Mouse (Mus musculus) limb, embryonic 14.5 days (tissue): ENCODE data around the gene Tbc1d4. TPM values are rescaled to one million over a fixed set of nuclear protein-coding genes. Genes with fewer than 3 reads are reported as not detected.

Source experiments
- ATAC-seq: fragments of 200-750 bp; cut with Nextera tagmentation; 2 replicates; pipeline ENCODE4 v1.8.0; 2017; ENCODE audit warnings: low read depth, moderate number of reproducible peaks, moderate TSS enrichment; ENCODE audit not compliant: low FRiP score
- DNase-seq: peaks from one replicate; pipeline ENCODE4 v3.0.0-alpha.2; 2015; ENCODE audit warnings: low spot score
- H3K27ac ChIP-seq: fragments of 300-500 bp; sonication (generic); replicated peaks from 2 replicates; pipeline ENCODE4 v1.5.1; 2014; ENCODE audit warnings: low read depth, mild to moderate bottlenecking, low read length, moderate library complexity, mixed read lengths
- H3K27me3 ChIP-seq: fragments of 300-500 bp; sonication (generic); 2 replicates; pipeline ENCODE4 v1.6.1; 2014; ENCODE audit warnings: low read length, mixed read lengths; ENCODE audit not compliant: control insufficient read depth, insufficient read depth
- H3K36me3 ChIP-seq: fragments of 300-500 bp; sonication (generic); 2 replicates; pipeline ENCODE4 v1.6.1; 2014; ENCODE audit warnings: mild to moderate bottlenecking, low read length, moderate library complexity, mixed read lengths; ENCODE audit not compliant: control insufficient read depth, insufficient read depth
- H3K4me1 ChIP-seq: fragments of 300-500 bp; sonication (generic); 2 replicates; pipeline ENCODE4 v1.6.1; 2014; ENCODE audit warnings: antibody characterized with exemption, low read length, mixed read lengths; ENCODE audit not compliant: control insufficient read depth, insufficient read depth
- H3K4me2 ChIP-seq: fragments of 300-500 bp; sonication (generic); replicated peaks from 2 replicates; pipeline ENCODE4 v1.6.1; 2014; ENCODE audit warnings: low read depth, mild to moderate bottlenecking, low read length, moderate library complexity; ENCODE audit not compliant: severe bottlenecking
- H3K4me3 ChIP-seq: fragments of 300-500 bp; sonication (generic); replicated peaks from 2 replicates; pipeline ENCODE4 v1.5.1; 2014; ENCODE audit warnings: low read length
- H3K9ac ChIP-seq: fragments of 300-500 bp; sonication (generic); 2 replicates; pipeline ENCODE4 v1.6.1; 2014; ENCODE audit warnings: mild to moderate bottlenecking, low read depth, low read length, moderate library complexity; ENCODE audit not compliant: severe bottlenecking
- H3K9me3 ChIP-seq: fragments of 300-500 bp; sonication (generic); 2 replicates; pipeline ENCODE4 v1.6.1; 2016; ENCODE audit warnings: low read length; ENCODE audit not compliant: control insufficient read depth
- POLR2A ChIP-seq: fragments of 200-500 bp; IDR thresholded peaks from 2 replicates; pipeline ENCODE4 v1.8.0; 2012; ENCODE audit warnings: inconsistent platforms, mild to moderate bottlenecking, moderate library complexity, borderline replicate concordance; ENCODE audit not compliant: insufficient read depth, insufficient read length; ENCODE audit errors: extremely low read depth
- WGBS: fragments of 180-500 bp; shearing (Covaris S2); extraction: QIAGEN DNeasy Blood & Tissue Kit; methylation state at CpG from one replicate; pipeline ENCODE4 v1.1.7; 2014; 5-methylcytosine and 5-hydroxymethylcytosine counted together
- polyA plus RNA-seq, 2 experiments: library from polyadenylated mRNA; depleted of rRNA in 1 of 2; stranded (reverse) in 1 of 2; unstranded in 1 of 2; fragments of >200 nt; fragmentation: Nextera tagmentation in 1 of 2; extraction: Ambion mirVana in 1 of 2; gene quantifications; 2 replicates each; pipeline versions ENCODE4 v1.2.1 to v1.2.3; 2012 to 2014

The Tbc1d4 gene
- polyA plus RNA-seq, 2 experiments: 11.9 to 12.6 TPM

DNA sequence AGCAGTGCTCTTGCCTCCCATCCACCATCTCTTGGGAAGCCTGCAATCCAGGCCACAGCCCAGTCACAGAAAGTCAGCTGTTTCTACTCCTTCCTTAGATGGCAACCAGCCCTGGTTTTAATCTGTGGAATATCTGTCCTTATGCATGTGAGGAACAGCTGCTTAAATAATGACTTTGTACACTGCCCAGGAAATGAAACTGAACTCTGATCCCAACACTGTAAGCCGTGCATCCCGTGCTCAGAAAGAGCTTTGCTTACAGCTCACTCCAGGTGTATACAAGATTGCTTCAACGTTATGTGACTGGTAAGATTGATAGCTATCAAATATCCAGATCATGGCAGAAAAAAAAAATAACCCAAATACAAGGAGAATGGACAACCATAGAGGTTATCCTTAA is 143.1 kb downstream of the Tbc1d4 start:
- no peaks in the 10 kb centered on the region for H3K9me3 ChIP-seq
- H3K36me3 ChIP-seq: no peaks in the 10 kb centered on the region
- H3K9ac ChIP-seq: no peak overlapping the region
- H3K4me1 ChIP-seq: peaks cover 8% of the 10 kb centered on the region
- ATAC-seq (no peak), DNase-seq (no peak)
- TF ChIP-seq POLR2A: no peak
- WGBS: 43% methylated on average over 3 of the region's 3 CpGs
- H3K4me2 ChIP-seq: no peak overlapping the region
- no peaks in the 10 kb centered on the region for H3K27me3 ChIP-seq
- no peak overlapping the region for H3K27ac ChIP-seq
- H3K4me3 ChIP-seq: no peak overlapping the region

DNA sequence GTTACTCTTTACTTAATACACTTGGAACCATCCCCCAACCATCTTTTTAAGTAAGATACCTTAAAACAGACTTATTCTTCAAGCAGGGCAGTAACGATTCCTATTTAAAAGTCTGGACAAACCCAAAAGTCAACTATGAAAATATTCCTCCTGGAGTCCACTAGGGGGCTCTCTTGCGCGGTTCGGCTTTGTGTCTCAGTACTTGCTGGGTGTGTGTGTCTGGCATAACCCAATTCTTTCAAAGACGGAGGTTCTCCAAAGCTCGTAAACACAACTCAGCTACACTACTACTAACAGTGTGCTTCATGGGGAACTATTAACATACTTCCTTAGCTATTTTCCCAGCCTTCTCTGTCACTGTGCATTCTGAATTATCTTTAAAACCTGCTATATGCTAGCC is 148.2 kb downstream of the Tbc1d4 start:
- TF ChIP-seq POLR2A: no peak
- no peaks in the 10 kb centered on the region for H3K27me3 ChIP-seq
- no peak overlapping the region for H3K4me2 ChIP-seq
- WGBS: 18% methylated on average over 6 of the region's 6 CpGs
- no peak overlapping the region for H3K27ac ChIP-seq
- no peak overlapping the region for H3K4me3 ChIP-seq
- no peaks in the 10 kb centered on the region for H3K36me3 ChIP-seq
- DNase-seq (peak; percentile 61), ATAC-seq (no peak; the same call in 1 of the 2 replicates)
- no peak overlapping the region for H3K9ac ChIP-seq
- H3K9me3 ChIP-seq: no peaks in the 10 kb centered on the region
- no peaks in the 10 kb centered on the region for H3K4me1 ChIP-seq

GRCm38 (mm10) chr14:101452915-101453314 is 156.1 kb downstream of the Tbc1d4 start:
- H3K9me3 ChIP-seq: no peaks in the 10 kb centered on the region
- H3K9ac ChIP-seq: no peak overlapping the region
- no peak overlapping the region for H3K4me3 ChIP-seq
- TF ChIP-seq POLR2A: no peak
- WGBS: 81% methylated on average over 6 of the region's 6 CpGs
- H3K36me3 ChIP-seq: 0 out of 2 replicates have a peak, but pooled peaks cover 8% of the 10 kb centered on the region
- DNase-seq: no peak
- ATAC-seq: no peak
- H3K27ac ChIP-seq: no peak overlapping the region
- no peak overlapping the region for H3K4me2 ChIP-seq
- H3K27me3 ChIP-seq: no peaks in the 10 kb centered on the region
- no peaks in the 10 kb centered on the region for H3K4me1 ChIP-seq

- no peak overlapping the region for H3K4me3 ChIP-seq
- no peaks in the 10 kb centered on the region for H3K4me1 ChIP-seq
- no peaks in the 10 kb centered on the region for H3K9me3 ChIP-seq
- H3K9ac ChIP-seq: no peak overlapping the region
- H3K4me2 ChIP-seq: no peak overlapping the region
- DNase-seq (no peak), ATAC-seq (no peak)
- no peak for TF ChIP-seq POLR2A
- no peak overlapping the region for H3K27ac ChIP-seq
- no peaks in the 10 kb centered on the region for H3K27me3 ChIP-seq
- peaks cover 15% of the 10 kb centered on the region; the same call in 1 of the 2 replicates for H3K36me3 ChIP-seq
- whole genome bisulfite sequencing: 90% methylated on average over 4 of the region's 4 CpGs
Observed at GRCm38 (mm10) chr14:101447857-101448256, 161.1 kb downstream of the Tbc1d4 start.

DNA sequence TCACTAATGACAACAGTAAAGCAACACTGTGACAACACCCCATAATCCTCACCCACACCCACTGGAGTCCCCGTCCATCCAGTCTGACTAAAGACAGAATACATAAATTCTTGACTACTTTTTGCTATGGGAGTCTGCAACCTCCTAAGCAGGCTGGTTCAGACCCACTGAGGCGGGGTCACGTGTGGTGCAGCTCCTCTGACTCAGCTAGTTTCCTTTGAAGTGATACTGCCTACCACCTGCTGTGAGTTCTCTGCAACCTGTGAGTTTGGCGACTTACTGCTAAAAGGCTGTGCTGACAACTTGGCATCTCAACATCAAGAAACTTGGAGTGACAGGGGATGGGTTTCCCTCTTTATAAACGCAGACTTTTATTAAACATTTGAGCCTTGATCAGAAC is 163.8 kb downstream of the Tbc1d4 start:
- no peak for DNase-seq
- H3K36me3 ChIP-seq: peaks cover 11% of the 10 kb centered on the region; the same call in 1 of the 2 replicates
- no peak for ATAC-seq
- no peaks in the 10 kb centered on the region for H3K4me1 ChIP-seq
- H3K27ac ChIP-seq: no peak overlapping the region
- 42% methylated on average over 5 of the region's 5 CpGs for WGBS
- no peaks in the 10 kb centered on the region for H3K9me3 ChIP-seq
- H3K27me3 ChIP-seq: no peaks in the 10 kb centered on the region
- no peak for TF ChIP-seq POLR2A
- H3K4me3 ChIP-seq: no peak overlapping the region
- H3K9ac ChIP-seq: no peak overlapping the region
- no peak overlapping the region for H3K4me2 ChIP-seq

GRCm38 (mm10) chr14:101437925-101438324 is 171.1 kb downstream of the Tbc1d4 start:
- Histone ChIP-seq H3K4me1 (no peaks in the 10 kb centered on the region), H3K36me3 (no peaks in the 10 kb centered on the region), H3K27me3 (no peaks in the 10 kb centered on the region), H3K4me2 (no peak overlapping the region), H3K4me3 (no peak overlapping the region), H3K27ac (no peak overlapping the region), H3K9ac (no peak overlapping the region), H3K9me3 (no peaks in the 10 kb centered on the region)
- TF ChIP-seq POLR2A: no peak
- WGBS: 95% methylated on average over 3 of the region's 3 CpGs
- ATAC-seq (no peak), DNase-seq (no peak)
